Mouse (Mus musculus): Measurements from ENCODE around the gene Cyp4f37. TPM values are rescaled to one million over a fixed set of nuclear protein-coding genes. Genes with fewer than 3 reads are reported as not detected.

The Cyp4f37 gene
- polyA plus RNA-seq, 1 experiment from 2014 or later, result not detected

Other genes starting within 250 kb of the Cyp4f37 start
- 25.1 and 34.7 TPM in 2 replicates for gene Wiz, start 231.9 kb upstream of the Cyp4f37 start, polyA plus RNA-seq (2016; fragmentation: Nextera tagmentation; extraction: Ambion mirVana)
- gene Rasal3, start 217.7 kb upstream of the Cyp4f37 start, polyA plus RNA-seq (2016; fragmentation: Nextera tagmentation; extraction: Ambion mirVana), result 0.75 and 1.0 TPM in 2 replicates
- gene Pglyrp2, start 197.1 kb upstream of the Cyp4f37 start, polyA plus RNA-seq (2016; fragmentation: Nextera tagmentation; extraction: Ambion mirVana), result not detected in 2 replicates
- 0.52 and 0.54 TPM in 2 replicates for gene Cyp4f39, start 168.6 kb upstream of the Cyp4f37 start, polyA plus RNA-seq (2016; fragmentation: Nextera tagmentation; extraction: Ambion mirVana)
- 8.0 and 8.9 TPM in 2 replicates for gene Cyp4f17, start 115.3 kb upstream of the Cyp4f37 start, polyA plus RNA-seq (2016; fragmentation: Nextera tagmentation; extraction: Ambion mirVana)
- gene Cyp4f16, start 84.8 kb upstream of the Cyp4f37 start, polyA plus RNA-seq (2016; fragmentation: Nextera tagmentation; extraction: Ambion mirVana), result 12.9 and 14.4 TPM in 2 replicates
- not detected in 2 replicates for gene Cyp4f40, start 37.6 kb downstream of the Cyp4f37 start, polyA plus RNA-seq (2016; fragmentation: Nextera tagmentation; extraction: Ambion mirVana)
- gene Cyp4f15, start 64.3 kb downstream of the Cyp4f37 start, polyA plus RNA-seq (2016; fragmentation: Nextera tagmentation; extraction: Ambion mirVana), result 2.3 and 3.8 TPM in 2 replicates
- gene Zfp871, start 167.0 kb downstream of the Cyp4f37 start, polyA plus RNA-seq (2016; fragmentation: Nextera tagmentation; extraction: Ambion mirVana), result 38.6 and 45.4 TPM in 2 replicates
- gene Zfp811, start 188.6 kb downstream of the Cyp4f37 start, polyA plus RNA-seq (2016; fragmentation: Nextera tagmentation; extraction: Ambion mirVana), result 26.1 and 33.1 TPM in 2 replicates
- gene Zfp799, start 209.0 kb downstream of the Cyp4f37 start, polyA plus RNA-seq (2016; fragmentation: Nextera tagmentation; extraction: Ambion mirVana), result 12.9 and 14.5 TPM in 2 replicates

Measured in hindbrain, embryonic 10.5 days (tissue).